Mouse (Mus musculus): ENCODE results near the gene Hemk1. TPM values are rescaled to one million over a fixed set of nuclear protein-coding genes. Genes with fewer than 3 reads are reported as not detected.

Gene Hemk1
- polyA plus RNA-seq, 1 experiment = 15.3 TPM

DNA sequence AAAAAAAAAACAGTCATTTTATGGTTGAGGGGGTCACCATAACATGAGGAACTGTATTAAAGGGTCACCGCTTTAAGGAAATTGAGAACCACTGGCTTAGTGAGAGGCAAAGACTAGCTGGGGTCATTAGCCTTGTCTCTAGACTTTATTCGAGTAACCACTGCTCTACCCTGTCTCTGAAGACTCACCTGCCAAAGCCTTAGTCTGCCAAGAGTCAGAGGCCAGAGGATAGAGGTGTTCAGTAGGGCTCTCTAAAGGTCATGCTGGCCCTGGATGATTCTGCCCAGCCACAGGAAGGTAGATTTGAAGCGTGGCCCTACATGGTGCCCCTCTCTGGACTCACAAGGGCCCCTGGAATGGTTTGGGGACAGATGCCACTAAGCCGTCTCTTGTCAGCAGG, 33.1 kb downstream of the Hemk1 start:
- Histone ChIP-seq H3K4me3 (ENCODE audit: insufficient read depth, low read length) (no peak overlapping the region), H3K4me1 (ENCODE audit: control insufficient read depth, insufficient read depth, low read length) (peaks cover 32% of the 10 kb centered on the region), H3K27ac (ENCODE audit: insufficient read depth, low read depth, low read length) (no peak overlapping the region)
- TF ChIP-seq CTCF (IDR thresholded peaks at IDR 0.05; ENCODE audit: low read depth, low read length) = no peak
- TF ChIP-seq POLR2A (IDR thresholded peaks at IDR 0.05; ENCODE audit: borderline replicate concordance, low read depth, low read length) = no peak

DNA sequence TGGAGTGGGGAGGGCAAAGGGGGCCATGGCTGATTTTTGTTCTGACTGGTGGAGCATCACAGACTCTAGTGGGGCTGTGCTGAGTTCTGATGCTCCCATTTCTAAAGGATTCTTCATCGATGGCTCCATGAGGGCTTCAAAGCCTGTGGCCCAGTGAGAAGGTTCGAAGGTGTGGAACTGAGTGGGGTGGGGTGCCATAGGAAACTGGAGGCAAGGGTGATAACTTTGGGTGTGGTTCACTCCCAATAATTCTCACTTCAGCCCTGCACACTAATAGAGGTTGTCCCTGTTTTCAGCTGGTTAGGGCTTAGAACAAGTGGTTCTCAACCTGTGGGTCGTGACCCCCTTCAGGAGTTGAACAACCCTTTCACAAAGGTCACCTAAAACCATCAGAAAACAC, 33.8 kb downstream of the Hemk1 start:
- no peak overlapping the region for H3K27ac ChIP-seq (ENCODE audit: insufficient read depth, low read depth, low read length)
- H3K4me3 ChIP-seq (ENCODE audit: insufficient read depth, low read length) = no peak overlapping the region
- no peak for TF ChIP-seq CTCF (IDR thresholded peaks at IDR 0.05; ENCODE audit: low read depth, low read length)
- H3K4me1 ChIP-seq (ENCODE audit: control insufficient read depth, insufficient read depth, low read length) = peaks cover 32% of the 10 kb centered on the region

DNA sequence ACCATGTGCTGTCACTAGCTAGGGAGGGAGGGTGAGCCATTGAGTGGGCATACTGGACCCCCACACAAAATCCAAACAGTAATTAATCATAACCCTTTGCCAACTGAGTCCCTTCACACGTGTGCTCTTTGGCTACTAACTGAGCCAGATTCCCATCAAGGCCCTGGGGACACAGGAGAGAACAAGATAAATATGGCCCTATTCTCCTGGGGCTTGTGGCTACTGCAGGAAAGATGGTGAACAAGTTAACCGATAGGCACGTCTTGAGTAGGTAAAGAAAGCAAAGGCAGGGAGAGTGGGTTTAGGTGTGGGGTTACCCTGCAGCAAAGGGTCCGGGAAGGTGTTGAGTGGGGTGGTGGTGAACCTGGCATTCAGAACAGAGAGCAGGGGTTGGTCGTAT, 34.2 kb downstream of the Hemk1 start:
- peaks cover 32% of the 10 kb centered on the region for H3K4me1 ChIP-seq (ENCODE audit: control insufficient read depth, insufficient read depth, low read length)
- TF ChIP-seq CTCF (IDR thresholded peaks at IDR 0.05; ENCODE audit: low read depth, low read length) = no peak
- no peak for TF ChIP-seq POLR2A (IDR thresholded peaks at IDR 0.05; ENCODE audit: borderline replicate concordance, low read depth, low read length)
- H3K27ac ChIP-seq (ENCODE audit: insufficient read depth, low read depth, low read length) = no peak overlapping the region
- H3K4me3 ChIP-seq (ENCODE audit: insufficient read depth, low read length) = no peak overlapping the region

DNA sequence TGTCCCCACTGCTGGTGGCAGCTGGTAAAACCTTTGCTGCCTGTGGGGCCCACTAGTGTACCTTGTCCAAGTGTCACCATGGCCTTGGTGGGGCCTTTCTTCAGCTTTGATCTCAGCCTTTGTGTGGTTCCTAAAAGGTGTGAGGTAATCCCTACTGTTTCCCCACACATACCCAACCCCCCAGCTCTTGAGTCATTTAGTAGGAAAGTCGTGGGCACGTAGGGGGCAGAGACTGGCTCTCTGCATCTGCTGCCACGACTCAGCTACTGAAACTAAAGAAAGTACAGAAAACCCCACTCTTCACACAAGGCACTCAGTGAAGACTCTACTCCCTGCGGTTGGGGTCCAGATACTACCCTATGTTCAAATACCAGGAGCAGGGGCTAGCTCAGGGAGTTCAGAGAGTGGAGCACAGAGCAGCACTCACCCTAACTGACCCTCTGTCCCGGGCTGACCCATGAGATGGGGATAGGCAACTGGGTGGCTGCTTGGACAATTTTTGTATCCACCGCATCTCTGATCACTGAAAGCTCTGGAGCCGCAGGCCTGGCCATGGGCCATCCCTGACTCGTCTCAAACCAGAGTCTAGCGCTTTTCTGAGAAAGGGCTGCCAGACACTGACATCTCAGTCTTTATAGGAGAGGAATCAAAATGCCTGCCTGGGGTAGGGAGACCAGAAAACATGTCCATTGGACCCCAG, 34.9 kb downstream of the Hemk1 start:
- TF ChIP-seq CTCF (IDR thresholded peaks at IDR 0.05; ENCODE audit: low read depth, low read length) (no peak), POLR2A (IDR thresholded peaks at IDR 0.05; ENCODE audit: borderline replicate concordance, low read depth, low read length) (no peak)
- no peak overlapping the region for H3K4me3 ChIP-seq (ENCODE audit: insufficient read depth, low read length)
- H3K4me1 ChIP-seq (ENCODE audit: control insufficient read depth, insufficient read depth, low read length) = peaks cover 32% of the 10 kb centered on the region
- no peak overlapping the region for H3K27ac ChIP-seq (ENCODE audit: insufficient read depth, low read depth, low read length)

DNA sequence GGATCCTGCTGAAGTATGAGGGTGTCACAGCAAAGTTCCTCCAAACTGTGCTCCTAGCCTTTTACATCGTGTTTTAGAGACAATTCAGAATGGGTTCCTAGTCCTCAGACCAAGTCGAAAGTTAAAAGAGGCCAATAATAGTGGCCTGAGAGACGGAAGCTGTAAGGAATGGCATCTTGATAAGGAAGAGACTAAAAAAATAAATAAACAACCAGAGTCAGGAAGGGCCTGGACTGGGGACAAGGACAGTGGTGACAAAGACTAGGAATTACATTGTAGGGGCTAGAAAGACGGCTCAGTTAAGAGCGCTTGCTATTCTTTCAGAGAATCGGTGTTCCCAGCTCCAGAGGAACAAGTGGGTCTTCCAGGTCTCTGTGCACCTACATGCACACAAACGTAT, 35.6 kb downstream of the Hemk1 start:
- H3K4me3 ChIP-seq (ENCODE audit: insufficient read depth, low read length) = no peak overlapping the region
- H3K4me1 ChIP-seq (ENCODE audit: control insufficient read depth, insufficient read depth, low read length) = peaks cover 31% of the 10 kb centered on the region
- no peak overlapping the region for H3K27ac ChIP-seq (ENCODE audit: insufficient read depth, low read depth, low read length)
- TF ChIP-seq CTCF (IDR thresholded peaks at IDR 0.05; ENCODE audit: low read depth, low read length) (no peak), POLR2A (IDR thresholded peaks at IDR 0.05; ENCODE audit: borderline replicate concordance, low read depth, low read length) (no peak)

DNA sequence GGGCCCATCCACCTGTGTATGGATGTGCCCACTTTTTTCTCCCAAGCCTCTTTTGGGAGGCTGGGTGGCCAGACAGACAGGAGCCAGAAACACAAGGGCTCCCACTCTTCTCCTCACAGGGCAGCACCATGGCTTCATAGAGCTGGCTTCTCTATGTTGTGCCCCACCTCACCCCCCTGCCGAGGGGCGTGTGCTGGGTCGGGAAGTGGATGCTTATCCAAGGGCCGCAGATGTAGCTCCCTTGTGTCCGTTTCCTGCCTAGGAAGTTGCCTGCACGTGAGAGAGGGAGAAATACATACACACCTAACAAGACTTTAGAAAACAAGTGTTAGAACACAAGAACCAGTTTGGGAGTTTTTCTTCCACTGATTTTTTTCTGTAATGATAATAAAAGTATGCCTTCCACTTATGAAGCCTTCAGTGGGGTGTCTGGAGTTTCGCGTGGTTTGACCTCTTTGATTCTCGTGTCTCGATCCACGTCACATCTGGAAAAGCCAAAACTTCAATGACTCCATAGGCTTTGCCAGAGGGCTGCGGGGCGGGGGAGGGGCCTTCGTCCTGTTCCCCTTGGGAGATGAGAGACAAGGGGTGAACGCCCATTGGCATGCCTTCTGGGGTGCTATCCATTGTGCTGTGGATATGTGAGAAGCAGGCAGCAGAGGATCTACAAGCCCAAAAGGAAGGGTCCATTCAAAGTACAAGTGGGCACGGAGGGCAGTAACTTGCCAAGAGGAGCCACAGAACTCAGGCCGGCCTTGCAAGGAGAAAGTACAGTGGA, 36.4 kb downstream of the Hemk1 start:
- Histone ChIP-seq H3K4me3 (ENCODE audit: insufficient read depth, low read length) (no peak overlapping the region), H3K27ac (ENCODE audit: insufficient read depth, low read depth, low read length) (no peak overlapping the region), H3K4me1 (ENCODE audit: control insufficient read depth, insufficient read depth, low read length) (peaks cover 23% of the 10 kb centered on the region)
- no peak for TF ChIP-seq POLR2A (IDR thresholded peaks at IDR 0.05; ENCODE audit: borderline replicate concordance, low read depth, low read length)
- TF ChIP-seq CTCF (IDR thresholded peaks at IDR 0.05; ENCODE audit: low read depth, low read length) = no peak

DNA sequence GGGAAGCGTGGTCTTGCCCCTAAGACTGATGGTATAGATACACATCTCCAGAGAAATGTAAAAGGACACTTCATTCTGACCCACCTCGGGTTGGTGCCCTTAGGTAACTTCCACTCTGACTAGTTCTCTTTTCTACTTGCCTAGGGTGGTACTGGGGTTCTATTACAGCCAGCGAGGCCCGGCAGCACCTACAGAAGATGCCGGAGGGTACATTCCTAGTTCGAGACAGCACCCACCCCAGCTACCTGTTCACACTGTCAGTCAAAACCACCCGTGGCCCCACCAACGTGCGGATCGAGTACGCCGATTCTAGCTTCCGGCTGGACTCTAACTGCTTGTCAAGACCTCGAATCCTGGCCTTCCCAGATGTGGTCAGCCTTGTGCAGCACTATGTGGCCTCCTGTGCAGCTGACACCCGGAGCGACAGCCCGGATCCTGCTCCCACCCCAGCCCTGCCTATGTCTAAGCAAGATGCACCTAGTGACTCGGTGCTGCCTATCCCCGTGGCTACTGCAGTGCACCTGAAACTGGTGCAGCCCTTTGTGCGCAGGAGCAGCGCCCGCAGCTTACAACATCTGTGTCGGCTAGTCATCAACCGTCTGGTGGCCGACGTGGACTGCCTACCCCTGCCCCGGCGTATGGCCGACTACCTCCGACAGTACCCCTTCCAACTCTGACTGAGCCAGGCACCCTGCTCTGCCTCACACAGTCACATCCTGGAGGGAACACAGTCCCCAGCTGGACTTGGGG, 37.8 kb downstream of the Hemk1 start:
- H3K4me3 ChIP-seq (ENCODE audit: insufficient read depth, low read length) = no peak overlapping the region
- H3K27ac ChIP-seq (ENCODE audit: insufficient read depth, low read depth, low read length) = no peak overlapping the region
- peaks cover 14% of the 10 kb centered on the region for H3K4me1 ChIP-seq (ENCODE audit: control insufficient read depth, insufficient read depth, low read length)
- TF ChIP-seq POLR2A (IDR thresholded peaks at IDR 0.05; ENCODE audit: borderline replicate concordance, low read depth, low read length) (no peak), CTCF (IDR thresholded peaks at IDR 0.05; ENCODE audit: low read depth, low read length) (no peak)

DNA sequence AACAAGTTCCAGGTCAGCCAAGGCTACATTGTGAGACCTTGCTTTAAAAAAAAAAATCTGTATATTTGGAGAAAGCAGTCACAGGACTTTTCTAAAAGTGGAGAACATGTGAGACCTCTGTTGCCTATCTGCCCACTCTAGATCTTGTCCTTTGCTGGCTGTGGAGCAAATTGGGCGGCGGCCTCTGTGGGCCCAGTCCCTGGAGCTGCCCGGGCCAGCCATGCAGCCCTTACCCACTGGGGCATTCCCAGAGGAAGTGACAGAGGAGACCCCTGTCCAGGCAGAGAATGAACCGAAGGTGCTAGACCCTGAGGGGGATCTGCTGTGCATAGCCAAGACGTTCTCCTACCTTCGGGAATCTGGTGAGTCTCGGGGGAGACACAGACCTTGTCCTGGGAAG, 38.4 kb downstream of the Hemk1 start:
- TF ChIP-seq POLR2A (IDR thresholded peaks at IDR 0.05; ENCODE audit: borderline replicate concordance, low read depth, low read length) = no peak
- no peak for TF ChIP-seq CTCF (IDR thresholded peaks at IDR 0.05; ENCODE audit: low read depth, low read length)
- Histone ChIP-seq H3K4me1 (ENCODE audit: control insufficient read depth, insufficient read depth, low read length) (peaks cover 15% of the 10 kb centered on the region), H3K4me3 (ENCODE audit: insufficient read depth, low read length) (no peak overlapping the region), H3K27ac (ENCODE audit: insufficient read depth, low read depth, low read length) (no peak overlapping the region)

DNA sequence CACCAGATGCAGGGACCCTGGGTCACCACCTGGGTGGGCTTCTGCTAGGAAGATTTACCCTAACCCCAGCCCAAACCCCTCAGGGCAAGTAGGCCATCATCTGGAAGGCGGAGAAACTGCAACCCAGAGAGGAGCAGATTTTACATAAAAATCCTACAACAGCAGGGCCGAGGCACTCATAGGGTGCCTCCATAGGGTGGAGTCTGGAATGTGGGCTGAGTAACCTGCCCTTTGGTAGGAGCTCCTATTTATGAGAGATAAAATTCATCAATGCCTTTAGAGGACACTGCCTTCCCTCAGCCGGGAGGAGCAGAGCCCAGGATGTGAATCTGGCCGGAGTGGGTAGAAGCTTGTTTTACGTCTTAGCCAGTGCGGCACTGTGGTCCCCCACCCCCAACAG, 39.3 kb downstream of the Hemk1 start:
- TF ChIP-seq POLR2A (IDR thresholded peaks at IDR 0.05; ENCODE audit: borderline replicate concordance, low read depth, low read length) (no peak), CTCF (IDR thresholded peaks at IDR 0.05; ENCODE audit: low read depth, low read length) (no peak)
- Histone ChIP-seq H3K27ac (ENCODE audit: insufficient read depth, low read depth, low read length) (no peak overlapping the region), H3K4me1 (ENCODE audit: control insufficient read depth, insufficient read depth, low read length) (peaks cover 18% of the 10 kb centered on the region), H3K4me3 (ENCODE audit: insufficient read depth, low read length) (no peak overlapping the region)
